Mouse (Mus musculus) CD4-positive, CD25-positive, alpha-beta regulatory T cell, adult 4 months (primary cell): ENCODE results near the gene Mmaa. TPM values are rescaled to one million over a fixed set of nuclear protein-coding genes. Genes with fewer than 3 reads are reported as not detected.

Experiments used
- ATAC-seq: one replicate; pipeline ENCODE4 v1.8.0; 2017
- polyA plus RNA-seq, 2 experiments: library from polyadenylated mRNA; unstranded; fragments of 100-300 nt; shearing (Covaris generic); gene quantifications; one replicate each; pipeline ENCODE4 v1.2.1; 2017

Gene Mmaa
- 10 to 100 TPM in 1 of 2 experiments, 1 to 10 TPM in 1; 8.3 to 10.4 TPM for polyA plus RNA-seq

DNA sequence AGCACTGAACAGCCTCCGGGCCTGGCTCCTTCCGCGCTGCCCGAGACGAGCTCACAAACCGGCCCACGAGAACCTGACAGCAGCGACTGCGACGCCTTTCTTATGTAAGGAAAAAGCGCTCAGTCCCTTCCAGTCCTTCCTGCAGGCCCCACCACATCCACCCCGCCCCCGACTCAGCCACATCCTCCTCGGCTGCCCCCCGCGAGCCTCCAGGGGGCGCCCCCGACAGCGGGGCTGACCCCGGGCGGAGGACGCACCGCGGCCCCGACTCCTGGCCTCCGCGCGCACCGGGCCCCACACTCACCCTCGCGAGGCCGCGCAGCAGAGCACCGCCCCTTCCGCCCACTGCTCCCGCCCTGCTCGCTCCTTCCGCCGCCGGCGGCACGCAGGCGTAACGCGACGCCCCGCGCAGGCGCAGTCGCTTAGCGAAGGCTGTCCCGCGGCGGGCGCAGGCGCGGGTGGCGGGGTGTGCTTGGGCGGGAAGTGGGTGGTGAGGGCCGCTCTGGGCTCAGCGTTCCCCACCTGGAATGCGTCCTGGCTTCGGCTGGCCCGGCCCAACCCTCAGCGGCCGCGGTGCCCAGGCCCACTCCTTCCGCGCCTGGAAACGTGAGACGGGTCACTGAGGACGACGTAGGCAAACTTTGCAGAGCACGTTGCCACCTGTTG is at the start of gene Mmaa:
TSS of gene Mmaa (minus strand) at position 328 of the 666 bp plus-strand sequence.
- ATAC-seq = peak; percentile 88

DNA sequence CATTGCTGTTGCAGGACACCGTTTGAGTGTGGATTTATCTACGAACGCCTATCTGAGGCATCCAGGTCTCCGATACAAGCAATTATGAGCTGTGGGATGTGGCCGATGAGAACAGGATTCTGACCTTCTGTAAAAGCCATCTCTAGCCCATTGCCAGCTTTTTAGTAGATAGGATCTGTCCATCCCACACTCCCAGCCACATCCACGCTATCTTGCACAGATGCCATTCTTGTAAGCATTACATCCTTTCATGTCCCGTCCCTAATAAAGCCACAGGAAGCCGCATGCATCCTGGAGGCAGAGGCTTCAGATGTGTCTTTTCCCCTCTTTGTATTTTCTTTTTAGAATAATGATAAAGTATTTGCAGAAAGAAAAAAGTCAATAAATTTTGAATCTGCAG is 46.5 kb upstream of the Mmaa start:
- no peak for ATAC-seq

DNA sequence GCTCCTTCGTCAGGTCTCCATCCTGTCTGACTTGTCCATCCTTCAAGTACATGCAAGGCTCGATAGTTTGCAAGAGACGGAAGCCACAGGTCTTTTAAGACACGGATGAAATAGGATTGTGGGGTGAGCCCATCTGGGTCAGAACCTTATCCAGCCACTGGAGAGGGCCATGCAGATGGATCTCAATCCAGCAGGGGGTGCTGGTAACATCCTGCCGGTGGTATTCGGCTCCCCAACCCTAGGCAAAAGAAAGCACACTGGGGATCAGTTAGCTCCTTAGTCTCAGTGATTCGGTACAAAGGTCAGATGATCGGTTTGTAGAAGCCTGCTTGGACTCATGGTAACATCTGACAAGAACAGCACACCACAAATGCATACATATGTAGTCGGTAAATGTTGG is 44.8 kb upstream of the Mmaa start:
- ATAC-seq = peak; percentile 41

DNA sequence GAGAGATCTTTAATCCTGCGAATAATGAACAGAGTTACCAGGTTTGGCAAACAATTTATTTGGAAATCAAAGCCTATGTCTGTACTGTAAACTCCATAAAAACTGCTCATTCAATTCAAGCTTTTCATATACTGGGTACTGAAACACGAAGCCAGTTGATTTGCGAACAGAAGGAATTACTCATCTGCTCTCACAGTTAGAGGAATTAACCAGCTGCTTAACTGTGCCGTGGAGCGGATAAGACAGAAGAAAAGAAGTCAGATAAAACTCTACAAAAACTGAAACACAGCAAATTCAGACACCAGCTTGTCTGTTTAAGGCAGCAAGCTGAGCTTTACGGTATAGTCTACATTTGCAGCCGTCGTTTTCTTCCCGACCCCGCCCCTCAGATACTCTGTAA is 43.9 kb upstream of the Mmaa start:
- ATAC-seq = no peak

DNA sequence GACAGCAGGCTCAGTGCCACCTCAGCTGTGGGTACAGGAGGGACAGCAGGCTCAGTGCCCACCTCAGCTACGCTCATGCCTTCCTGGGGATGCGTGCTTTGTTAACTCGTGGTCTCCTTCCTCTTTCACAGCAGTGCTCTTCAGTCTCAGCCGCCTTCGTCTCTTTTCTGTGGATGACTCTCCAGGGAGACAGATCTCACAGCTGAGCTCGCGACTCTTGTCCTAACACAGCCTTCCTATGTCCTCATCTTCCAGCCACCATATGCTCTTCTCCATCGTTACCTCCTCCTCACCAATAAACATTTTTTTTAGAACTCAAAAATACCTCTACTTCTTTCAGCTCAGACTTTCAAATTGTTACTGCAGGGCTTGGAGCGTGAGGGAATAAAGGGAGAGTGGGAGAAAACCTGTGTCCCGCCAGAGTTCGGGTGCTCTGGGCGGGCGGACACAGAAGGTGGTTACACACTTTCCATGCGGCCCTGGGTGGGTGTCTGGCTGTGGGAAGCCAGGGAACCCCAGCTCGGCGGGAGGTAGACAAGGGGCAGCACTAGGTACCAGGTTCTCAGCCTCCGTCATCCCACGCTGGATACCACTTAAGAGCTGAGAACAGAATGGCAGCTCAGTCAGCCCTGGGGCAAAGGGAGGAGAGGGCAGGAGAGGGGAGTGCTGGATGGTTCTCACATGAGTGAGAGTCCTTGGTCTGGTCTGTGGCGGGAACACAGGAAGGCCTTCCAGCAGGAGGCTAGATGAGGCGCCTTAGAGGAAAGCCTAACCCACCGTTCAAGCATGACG is 37.6 kb upstream of the Mmaa start:
- no peak for ATAC-seq

DNA sequence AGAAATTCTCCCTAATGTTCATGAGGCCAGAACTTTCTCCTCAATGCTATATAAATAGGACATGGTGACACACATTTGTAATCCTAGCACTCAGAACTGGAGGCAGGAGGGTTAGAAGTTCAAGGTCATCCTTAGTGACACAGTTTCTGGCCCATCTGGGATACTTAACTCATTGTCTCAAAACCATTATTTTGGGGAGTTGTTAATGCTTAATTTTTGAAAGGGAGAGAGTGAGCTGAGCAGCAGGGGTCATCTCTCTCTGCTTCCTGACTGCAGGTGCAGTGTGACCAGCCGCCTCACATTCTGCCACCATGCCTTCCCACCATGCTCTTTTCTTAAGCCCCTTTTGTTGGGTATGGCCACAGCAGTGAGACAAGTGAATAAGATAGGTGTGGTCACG is 36.8 kb upstream of the Mmaa start:
- no peak for ATAC-seq

DNA sequence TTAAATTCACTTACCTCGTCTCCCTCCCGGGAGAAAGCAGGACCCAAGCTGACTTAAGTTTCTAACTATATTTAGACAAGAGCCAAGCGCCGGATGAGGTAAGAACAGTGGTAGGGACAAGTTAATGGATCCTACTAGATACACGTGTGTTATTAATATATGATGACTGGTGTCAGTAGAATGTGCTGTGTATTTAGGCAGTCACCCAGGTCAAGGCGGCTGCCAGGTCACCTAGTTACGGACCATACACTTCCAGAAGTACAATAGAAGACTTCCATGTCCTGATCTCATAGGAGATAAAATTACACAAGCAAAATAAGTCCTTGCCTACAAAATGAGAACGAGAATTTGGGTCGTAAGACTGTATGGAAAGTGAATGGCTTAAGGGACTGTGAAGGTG is 36.3 kb upstream of the Mmaa start:
- no peak for ATAC-seq

DNA sequence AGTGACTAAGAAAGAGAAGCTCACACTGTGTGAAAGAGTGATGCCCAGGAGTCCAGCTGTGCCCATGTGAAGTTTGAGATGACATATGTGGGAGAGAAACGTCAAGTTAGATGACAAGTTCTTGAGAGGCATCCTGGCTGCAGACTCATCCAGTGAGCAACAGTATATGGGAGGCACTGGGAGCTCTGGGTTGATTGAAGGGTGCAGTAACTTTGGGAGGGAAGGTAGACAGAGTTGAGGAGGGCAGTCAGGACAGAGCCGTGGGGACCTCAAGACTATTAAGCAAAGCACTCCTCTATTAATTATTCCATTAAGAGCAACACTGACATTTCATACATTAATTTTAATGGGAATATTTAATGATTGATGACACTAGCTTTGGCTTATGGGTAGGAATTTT is 35.0 kb upstream of the Mmaa start:
- no peak for ATAC-seq

DNA sequence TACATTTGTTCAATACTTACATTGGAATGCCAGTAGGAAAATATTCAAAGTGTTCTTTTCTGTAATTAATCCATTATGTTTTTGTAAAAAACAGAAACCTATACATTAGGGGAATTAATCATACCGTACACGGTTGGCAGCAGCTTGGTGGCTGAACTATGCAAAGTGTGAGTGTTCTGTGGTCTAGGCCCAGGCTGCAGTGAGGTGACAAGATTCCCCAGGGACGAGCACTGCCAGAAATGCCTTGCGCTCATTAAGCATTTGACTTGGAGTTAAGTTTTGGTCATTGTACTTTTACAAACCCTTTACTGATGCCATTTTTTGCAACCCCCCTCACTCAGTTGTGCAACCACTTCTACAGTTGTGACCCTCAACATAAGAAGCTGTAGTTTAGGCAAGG is 34.4 kb upstream of the Mmaa start:
- no peak for ATAC-seq

DNA sequence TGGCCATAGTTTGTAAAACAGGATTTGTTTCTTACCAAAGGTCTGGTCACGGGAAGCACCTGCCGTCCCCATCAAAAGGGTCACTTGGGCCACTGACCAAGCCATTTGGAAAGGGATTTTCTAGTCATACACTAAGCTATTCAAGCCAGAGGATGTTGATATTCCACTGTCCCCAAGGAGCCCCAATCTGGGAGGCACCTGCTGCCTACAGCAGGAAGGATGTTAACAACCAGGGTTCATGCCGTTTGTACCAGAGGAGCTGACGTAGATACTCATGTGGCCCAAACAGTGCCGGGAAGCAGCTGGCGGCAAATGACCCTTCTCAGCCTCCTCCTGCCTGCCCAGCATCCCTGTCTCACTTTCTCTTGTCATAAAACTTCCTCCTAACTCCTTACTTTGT is 30.8 kb upstream of the Mmaa start:
- no peak for ATAC-seq

DNA sequence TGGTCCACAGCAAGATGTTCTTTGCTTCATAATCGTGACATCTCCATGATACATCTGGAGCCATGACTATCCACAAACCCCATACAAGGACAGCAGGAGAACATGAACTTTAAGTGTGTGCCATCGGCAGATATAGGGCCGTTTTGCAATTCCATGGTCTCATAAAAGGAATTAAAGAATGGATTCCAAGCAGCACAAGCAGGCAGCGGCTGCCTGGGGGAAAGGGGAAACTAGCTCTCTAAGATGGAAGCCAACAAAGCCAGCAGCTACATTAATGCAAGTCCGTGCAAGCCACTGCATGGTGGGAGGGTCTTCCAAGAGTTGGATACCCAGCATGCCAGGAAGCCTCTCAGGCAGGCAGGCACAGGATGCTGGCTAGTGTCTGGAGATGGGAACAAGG is 30.2 kb upstream of the Mmaa start:
- ATAC-seq = no peak

DNA sequence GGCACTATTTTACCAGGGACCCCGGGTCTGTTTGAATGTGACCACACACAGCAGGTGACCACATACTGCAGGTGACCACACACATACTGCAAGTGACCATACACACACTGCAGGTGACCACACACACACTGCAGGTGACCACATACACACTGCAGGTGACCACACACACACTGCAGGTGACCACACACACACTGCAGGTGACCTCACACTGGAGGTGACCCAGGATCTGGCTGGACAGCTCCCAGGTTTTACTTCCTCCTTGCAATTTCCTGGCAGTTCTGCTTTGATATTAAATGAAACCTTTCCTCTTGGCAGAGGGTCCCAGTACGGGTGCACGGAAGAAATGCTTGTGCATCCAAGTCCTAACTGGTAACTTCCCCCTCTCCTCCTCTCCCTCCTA is 29.3 kb upstream of the Mmaa start:
- ATAC-seq = no peak

DNA sequence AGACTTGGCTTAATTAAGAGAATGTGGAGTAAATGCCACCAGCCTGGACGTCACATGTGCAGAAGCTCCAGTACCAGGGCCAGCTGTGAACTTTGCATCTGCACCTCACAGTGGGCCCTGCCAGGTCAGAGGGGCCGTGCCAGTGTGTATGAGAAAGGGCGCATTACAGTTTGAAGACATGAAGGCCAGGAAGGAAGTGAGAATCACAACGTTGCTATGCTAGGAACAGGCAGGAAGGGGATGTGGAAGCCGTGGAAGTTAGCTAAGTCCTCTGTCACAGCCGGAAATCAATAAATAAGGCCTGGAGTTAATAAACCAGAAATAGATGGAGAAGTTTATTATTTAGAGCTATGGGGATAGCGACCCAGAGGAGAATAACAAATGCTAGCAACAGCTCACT is 28.4 kb upstream of the Mmaa start:
- no peak for ATAC-seq

DNA sequence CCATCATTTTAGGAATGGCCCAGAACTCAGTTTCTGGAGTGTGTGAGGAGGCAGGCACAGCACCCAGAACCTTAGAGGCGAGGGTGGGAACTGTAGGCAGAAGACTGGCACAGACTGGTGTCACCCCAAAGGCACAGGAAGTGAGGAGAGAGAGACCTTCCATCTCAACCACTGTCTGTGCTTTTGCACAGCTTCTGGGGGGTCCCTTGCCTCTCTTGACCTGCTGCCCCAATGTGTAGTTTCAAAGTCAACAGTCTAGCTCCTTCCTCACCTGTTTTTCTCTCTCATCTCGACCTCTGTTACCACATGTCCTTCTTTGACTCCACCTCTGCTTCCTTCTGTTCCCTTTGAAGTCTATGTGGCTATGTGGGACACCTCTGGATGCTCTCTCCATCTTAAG is 16.1 kb upstream of the Mmaa start:
- no peak for ATAC-seq

DNA sequence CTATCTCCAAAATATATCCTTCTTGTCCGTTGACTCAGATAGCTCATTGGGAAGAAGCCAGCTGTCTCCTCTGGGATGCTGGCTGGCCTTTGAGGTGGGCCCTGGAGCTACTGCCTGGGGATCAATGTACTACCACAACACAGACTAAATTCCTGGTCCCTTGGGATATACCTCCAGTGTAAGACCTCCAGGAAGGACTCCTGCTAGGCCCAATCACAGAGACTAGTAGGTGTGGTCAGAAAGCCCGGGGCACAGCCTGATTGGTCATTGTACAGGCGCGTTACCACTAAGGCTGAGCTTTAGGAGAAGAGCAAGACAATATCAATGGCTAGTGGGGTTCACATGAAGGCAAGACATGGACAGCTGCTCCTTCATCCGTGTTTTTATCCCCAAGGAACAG is 11.2 kb upstream of the Mmaa start:
- ATAC-seq = no peak

DNA sequence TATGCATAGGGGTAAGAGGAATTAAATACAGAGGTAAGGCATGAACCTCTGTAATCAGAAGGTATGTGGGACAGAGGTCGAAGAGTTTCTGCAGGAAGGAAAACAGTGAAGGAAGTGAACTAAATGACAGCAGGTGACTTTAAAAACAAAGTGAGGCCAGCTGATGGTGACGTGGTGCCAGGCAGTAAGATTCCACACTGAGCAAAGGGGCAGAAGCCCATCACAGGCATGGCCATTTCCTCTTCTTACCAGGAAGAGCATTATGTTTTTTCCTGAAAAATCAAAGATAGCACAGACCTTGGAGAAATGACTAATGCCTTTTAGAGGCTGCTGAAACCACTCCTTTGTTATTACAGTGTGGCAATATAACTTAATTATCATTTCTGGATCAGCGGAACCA is 6.8 kb upstream of the Mmaa start:
- no peak for ATAC-seq

DNA sequence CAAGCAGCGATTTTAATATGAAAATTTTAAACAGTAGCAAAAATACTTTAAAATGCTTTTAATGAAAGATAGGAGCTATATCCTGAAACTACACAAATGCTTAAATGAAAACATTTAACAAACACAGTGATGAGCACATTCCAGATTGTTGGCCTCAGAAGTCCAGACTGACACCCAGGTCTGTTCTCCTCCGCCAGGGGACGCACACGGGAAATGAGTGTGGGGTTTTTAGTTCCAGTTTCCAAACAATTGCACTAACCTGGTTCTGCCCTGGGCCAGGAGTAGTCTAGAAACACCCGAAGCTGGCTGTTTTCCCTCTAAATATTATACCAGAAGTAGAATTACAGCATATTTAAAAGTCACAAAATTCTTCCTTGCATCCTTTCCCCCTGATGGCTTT is 5.0 kb upstream of the Mmaa start:
- no peak for ATAC-seq

DNA sequence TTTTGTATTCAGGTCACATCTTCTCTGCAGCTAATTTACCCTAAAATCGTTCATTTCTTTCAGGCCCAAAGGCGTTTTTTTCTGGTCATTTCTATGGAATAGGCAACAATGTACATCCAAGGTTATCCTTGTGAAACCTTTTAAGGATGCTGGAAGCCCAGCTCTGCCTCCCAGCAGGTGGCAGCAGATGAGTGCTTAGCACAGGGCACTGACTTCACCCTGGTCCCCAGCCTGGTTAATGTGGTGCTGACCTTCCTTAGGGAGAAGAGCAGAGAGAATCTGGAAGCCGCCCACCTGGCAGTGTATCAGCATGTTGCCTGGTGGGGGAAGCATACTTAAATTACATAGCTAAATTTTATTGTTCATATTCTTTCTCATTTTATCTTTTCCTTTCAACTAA is 3.0 kb upstream of the Mmaa start:
- ATAC-seq = no peak

DNA sequence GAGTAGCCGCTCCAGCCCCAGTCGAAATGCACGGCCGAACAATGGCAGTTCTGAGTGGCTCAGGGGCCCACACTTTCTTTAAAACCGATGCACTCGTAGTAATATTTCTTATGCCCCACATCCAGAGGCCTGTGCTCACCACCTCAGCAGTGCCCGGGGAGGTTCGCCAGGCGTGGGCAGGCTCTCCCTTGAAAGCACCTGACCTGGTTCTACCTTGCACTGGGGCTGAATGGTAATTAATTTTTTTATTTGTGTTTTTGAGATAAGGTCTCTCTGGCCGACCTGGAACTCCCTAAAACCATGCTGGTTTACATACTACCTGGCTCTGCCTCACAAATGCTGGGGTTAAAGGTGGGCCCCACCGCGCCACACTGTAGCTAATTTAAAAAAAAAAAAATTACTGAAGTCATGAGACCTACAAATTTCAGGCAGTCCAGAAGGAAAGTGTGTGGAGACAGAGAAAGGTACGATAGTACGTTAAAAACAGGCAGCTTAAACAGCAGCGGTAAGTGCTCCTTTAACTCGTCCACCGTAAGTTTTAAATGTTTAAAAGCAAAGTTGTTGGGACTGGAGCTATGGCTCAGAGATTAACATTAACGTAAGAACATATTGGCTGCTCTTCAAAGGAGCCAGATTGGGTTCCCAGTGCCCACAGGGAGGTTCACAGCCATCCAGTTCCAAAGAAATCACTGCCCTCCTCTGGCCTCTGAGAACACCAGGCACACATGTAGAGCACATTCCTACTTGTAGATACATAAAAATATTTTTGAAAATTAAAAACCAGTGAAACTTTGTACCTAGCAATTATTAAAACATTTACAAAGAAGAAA is 754 bp upstream of the Mmaa start:
- ATAC-seq = no peak

DNA sequence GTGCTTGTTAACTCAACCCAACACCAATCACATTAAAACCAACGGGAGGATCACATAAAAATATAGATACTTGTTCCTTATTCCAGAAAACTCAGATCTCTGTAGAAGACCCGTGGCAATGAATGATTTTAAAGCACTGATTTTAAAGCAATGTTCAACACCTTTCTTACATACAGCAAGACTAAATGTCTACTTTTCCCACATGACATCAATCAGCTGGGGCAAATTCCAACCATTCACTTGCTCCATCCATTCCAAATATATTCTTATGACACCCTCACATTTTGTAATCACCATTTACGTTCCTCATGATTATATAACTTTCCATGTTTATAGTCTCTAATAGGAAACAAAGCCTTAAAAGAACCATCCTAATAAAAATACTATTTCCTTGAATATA is 896 bp downstream of the Mmaa start:
- ATAC-seq = no peak

DNA sequence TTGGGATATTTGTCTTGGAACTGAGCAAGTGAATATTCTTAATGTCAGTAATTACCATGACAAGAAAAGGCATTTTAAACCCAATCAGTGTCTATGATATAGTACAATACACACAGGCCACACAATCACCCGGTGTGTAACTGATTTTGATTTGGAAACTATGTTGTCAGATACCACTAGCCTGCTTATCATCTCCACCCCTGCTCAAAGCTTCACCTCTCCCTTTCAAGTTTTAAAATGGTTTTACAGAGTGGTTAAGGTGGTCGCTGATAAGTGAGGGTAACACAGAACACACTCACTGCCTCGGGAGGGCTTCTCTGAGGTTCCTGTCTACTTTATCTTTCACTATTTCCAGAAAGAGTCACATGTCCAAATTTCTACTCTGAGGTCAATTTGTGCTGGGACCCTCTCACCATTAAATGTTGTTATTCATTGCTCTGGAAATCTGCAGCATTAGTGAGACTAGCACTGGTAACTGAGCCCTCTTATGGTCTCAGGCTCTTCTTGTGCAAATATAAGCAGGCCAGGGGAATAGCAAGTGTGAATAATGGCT is 1.9 kb downstream of the Mmaa start:
- ATAC-seq = no peak

DNA sequence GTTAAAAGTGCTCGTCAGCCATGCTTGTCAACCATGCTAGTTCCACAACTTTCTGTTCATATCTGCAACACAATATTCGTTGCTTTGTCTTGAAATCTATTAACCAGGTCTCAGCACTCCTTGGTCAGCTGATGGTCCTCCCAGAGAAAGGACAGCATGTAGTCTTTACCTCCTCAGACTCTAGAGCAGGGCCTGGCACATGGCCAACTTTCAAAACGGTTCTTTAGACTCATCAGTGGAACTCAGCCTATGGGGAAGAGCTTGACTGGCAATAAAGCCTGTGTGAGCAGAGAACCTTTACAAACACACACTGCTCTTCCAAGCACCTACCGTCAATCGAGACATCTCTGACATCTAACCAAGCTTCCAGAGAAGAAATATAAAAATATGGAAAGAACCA is 5.1 kb downstream of the Mmaa start:
- ATAC-seq = no peak

DNA sequence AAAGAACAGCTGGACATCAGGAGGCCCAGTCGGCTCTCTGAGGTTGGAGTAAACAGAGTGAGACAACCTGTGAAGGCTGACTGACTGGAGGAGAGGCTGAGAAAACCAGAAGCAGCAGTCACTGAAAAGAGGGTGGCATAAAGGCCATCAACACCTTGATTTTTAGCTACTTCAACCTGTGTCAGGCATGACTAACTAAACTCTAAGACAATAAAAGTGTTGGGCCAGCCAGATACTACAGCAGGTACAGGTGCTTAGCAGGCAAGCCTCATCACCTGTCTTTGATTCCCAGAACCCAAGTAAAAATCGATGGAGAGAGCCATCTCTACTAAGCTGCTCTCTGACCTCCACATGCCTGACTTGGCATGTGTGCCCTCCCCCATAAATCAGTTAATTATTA is 6.1 kb downstream of the Mmaa start:
- no peak for ATAC-seq
